Mouse (Mus musculus): ENCODE data around the gene Scamp5.
A peak's percentile ranks its signal among the peaks of the same experiment; 100 is the strongest.
"Not testable (repeated sequence)": the region's sequence is repeated elsewhere in the genome, so short reads cannot be mapped to it uniquely, and the experiment has no call there.

Scamp5 gene

DNA sequence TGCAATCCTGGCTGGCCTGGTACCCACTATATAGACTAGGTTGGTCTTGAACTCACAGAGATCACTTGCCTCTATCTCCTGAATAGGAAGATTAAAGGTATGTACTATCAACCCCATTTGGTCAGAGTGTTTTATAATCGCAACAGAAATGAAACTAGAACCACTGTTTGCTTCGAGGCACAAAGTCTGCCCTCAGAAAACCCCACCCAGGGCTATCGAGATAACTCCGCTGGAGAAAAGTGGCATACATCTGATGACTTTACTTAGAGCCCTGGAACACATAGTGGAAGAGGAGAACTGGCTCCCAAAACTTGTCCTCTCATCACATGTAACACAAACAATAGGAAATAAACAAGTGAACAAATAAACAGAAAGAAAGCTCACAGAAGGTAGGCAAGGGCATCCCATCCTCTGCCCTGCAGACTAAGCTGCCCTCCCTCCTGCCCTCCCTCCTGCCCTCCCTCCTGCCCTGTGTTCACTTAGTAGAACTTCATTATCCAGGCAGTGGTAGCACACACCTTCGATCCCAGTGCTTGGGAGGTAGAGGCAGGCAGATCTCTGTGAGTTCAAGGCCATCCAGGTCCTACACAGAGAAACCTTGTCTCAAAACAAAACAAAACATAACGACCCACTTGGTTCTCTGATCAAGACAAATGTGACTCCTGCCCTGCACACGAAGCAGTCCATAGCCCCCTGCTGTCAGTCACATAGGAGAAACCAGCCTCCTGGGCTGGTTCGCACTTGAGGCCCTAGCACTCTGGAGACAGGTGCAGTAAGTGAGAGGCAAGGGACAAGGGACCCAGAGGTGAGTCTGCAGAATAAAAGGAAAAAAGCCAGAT, 15.0 kb downstream of the Scamp5 start:
- DNase-seq (ENCODE audit: low spot score in 2 of 2), result no peak

DNA sequence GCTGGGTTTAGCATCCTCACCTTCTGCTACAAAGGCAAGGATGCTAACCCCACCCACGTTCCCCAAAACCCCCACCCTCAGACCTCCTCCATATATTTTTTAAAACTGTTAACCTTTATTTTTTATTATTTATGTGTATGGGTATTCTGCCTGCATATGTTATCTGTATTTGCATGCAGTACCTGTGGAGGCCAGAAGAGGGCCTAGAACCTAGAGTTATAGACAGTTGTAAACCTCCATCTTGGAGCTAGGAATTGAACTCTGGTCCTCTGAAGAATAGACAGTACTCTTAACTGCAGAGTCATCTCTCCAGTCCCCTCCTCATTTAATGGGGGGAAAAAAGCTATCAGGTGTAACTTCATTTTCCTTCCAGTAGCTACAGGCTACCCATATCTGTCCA, 18.1 kb downstream of the Scamp5 start:
- DNase-seq (ENCODE audit: low spot score in 2 of 2), result no peak

DNA sequence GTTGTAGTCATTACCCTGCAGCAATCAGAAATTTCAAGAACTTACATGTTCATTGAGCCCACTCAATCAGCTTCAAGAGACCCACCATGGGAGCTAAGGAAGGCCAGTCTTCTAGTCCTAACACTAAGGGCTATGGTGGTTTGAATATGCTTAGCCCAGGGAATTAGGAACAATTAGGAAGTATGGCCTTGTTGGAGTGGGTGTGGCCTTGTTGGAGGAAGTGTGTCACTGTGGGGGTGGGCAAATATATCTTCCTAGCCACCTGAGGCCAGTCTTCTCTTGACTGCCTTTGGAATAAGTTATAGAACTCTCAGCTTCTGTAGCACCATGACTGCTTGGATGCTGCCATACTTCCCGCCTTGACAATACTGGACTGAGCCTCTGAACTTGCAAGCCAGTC, 27.2 kb downstream of the Scamp5 start:
- DNase-seq (ENCODE audit: low spot score in 2 of 2), result no peak

GRCm38 (mm10) chr9:57439522-57440295, 28.2 kb downstream of the Scamp5 start, which contains the start of gene Ppcdc:
Gene Ppcdc (minus strand): TSS chr9:57440124.
- peak; percentile 94 to 96 for DNase-seq (ENCODE audit: low spot score in 2 of 2)

DNA sequence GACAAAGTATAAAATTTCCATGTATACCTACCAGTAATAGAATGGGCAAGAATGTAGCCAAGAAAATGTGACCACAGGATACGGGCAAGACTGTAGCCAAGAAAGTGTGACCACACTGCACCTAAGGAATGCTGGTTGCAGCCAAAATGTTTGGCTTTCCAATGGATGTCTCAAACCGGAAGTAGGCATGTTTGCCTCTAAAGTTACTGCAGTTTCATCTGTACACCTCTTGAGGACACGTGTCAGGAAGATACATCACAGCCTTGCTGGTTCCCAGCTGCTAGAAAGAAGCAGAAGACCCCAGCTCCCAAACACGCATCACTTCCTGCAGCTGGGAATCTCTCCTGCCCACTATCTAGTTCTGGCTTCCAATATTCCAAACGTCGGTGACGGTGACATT, 28.8 kb downstream of the Scamp5 start:
- no peak for DNase-seq (ENCODE audit: low spot score in 2 of 2)

GRCm38 (mm10) chr9:57437896-57438614, 29.8 kb downstream of the Scamp5 start:
- no peak for DNase-seq (ENCODE audit: low spot score in 2 of 2)

GRCm38 (mm10) chr9:57436166-57436565, 31.7 kb downstream of the Scamp5 start:
- no peak for DNase-seq (ENCODE audit: low spot score in 2 of 2)

- no peak for DNase-seq (ENCODE audit: low spot score in 2 of 2)
Observed at GRCm38 (mm10) chr9:57434405-57435165, 33.3 kb downstream of the Scamp5 start.

- DNase-seq (ENCODE audit: low spot score in 2 of 2), result peak; percentile 77 to 81
Observed at GRCm38 (mm10) chr9:57433097-57434032, 34.5 kb downstream of the Scamp5 start.

DNA sequence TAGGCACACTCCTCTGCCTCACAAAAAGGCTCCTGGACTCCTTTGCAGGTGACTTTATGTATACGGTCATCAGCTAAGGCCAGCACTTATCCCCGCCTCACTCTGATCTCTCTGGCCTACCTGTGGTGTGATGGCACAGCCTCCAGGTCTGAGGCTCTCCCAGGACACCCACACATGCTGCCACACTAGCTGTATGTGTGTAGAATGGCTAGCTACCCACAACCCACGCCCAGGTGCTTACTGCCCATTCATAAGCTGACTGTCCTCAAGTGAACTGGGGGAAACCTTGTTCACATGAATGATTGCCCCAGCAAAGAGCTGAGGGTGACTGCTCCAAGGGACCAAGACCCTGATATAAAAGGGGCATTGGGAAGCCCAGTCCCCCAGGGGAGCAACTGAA, 35.4 kb downstream of the Scamp5 start:
- no peak for DNase-seq (ENCODE audit: low spot score in 2 of 2)

GRCm38 (mm10) chr9:57431202-57431601, 36.7 kb downstream of the Scamp5 start:
- DNase-seq (ENCODE audit: low spot score in 2 of 2), result no peak

DNA sequence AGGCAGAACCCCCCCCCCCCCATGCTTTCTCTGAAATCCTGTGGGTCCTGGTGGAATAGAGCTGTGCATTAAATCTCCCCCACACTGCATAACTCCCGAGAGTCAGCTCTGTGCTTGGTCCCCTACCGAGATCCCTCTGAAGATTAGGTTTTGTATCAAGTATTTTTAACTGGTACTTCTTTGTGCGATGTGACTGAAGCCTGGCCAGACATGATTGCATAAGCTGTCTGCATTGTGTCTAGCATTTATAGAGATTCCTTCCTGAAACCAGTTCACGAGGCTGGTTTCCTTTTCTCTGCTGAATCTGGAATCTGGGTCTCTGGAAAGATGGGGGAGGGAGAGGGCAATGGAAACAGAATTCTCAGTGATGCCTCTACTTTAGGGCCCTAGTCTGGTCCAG, 39.5 kb downstream of the Scamp5 start:
- no peak for DNase-seq (ENCODE audit: low spot score in 2 of 2)

DNA sequence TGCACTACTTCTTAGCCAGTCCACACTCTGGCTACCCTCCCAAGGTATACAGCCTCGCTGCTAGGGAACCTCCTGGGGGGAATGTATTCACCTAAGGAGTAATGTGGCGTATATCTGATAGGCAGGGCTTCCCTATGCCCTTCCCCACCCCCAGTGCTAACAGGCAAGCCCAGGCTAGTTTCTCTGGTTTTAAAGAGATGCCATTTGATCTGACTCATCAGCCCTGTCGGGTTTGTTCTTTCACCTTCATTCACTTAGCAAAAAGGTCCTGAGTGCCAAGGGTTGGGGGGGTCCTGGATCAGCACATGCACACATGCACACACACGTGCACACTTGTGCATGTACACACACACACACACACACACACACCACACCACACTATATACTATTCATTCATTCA, 39.9 kb downstream of the Scamp5 start:
- no peak for DNase-seq (ENCODE audit: low spot score in 2 of 2)

- not testable (repeated sequence) for DNase-seq (ENCODE audit: low spot score in 2 of 2)
Observed at GRCm38 (mm10) chr9:57427123-57427522, 40.7 kb downstream of the Scamp5 start.

DNA sequence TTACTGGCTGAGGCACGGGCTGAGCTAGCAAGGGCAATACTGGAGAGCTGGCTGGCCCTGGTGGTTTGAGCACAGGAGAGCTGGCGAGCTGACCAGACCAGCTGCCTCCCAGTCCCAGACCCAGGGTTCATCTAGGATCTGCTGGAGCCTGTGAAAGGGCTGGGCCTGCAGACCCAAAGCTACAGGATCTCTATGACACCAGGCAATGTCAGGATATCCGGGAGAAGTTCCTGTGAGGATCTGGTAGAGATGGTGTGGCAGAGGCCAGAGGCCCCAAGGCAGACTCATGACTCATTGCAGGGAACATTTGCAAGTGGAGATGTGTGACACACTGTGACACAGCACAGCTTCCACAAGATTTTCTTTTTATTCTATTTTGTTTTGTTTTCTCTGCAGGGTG, 42.7 kb downstream of the Scamp5 start:
- DNase-seq (ENCODE audit: low spot score in 2 of 2), result no peak

- DNase-seq (ENCODE audit: low spot score in 2 of 2), result no peak
Observed at GRCm38 (mm10) chr9:57424066-57424465, 43.8 kb downstream of the Scamp5 start.

GRCm38 (mm10) chr9:57421688-57422111, 46.2 kb downstream of the Scamp5 start:
- peak in 1 of 2 experiments; percentile 48 for DNase-seq (ENCODE audit: low spot score in 2 of 2)

GRCm38 (mm10) chr9:57421121-57421571, 46.7 kb downstream of the Scamp5 start:
- DNase-seq (ENCODE audit: low spot score in 2 of 2), result peak; percentile 94

GRCm38 (mm10) chr9:57420321-57421120, 47.3 kb downstream of the Scamp5 start:
- DNase-seq (ENCODE audit: low spot score in 2 of 2), result peak; percentile 66

Measured in spleen, postnatal 36 days (tissue).